Comparison of ENCODE assay signal across 8 mouse cellular contexts in genomic region chr1:118388757-118389453, GRCm38 (mm10). TPM values are rescaled to one million over a fixed set of nuclear protein-coding genes. Genes with fewer than 3 reads are reported as not detected.
DNase-seq lines count a peak whose midpoint lies in the region; ATAC-seq and TF ChIP-seq lines count a peak whose summit lies in the region.

Gene Clasp1, plus strand, starts transcription at chr1:118389058.

- 0 out of 2 replicates have a peak, but pooled peaks cover 3% of the 10 kb centered on the region for H3K79me2 ChIP-seq in heart, adult 2 months (replicated peaks; ENCODE audit: control insufficient read depth, insufficient read depth, low read length)

- TF ChIP-seq CTCF in heart, adult 2 months (IDR thresholded peaks at IDR 0.05): no peak

- peak; percentile 98 for DNase-seq in 3T3-L1 (ENCODE audit: low read depth, low spot score)
- peak; percentile 83 to 86 for DNase-seq in adrenal gland, postnatal 4 days (ENCODE audit: low spot score in 2 of 2)
- DNase-seq in embryonic facial prominence, embryonic 14.5 days (ENCODE audit: low spot score): peak; percentile 98
- peak; percentile 93 to 95 for DNase-seq in heart, adult 2 months
- peak; percentile 96 to 98 for DNase-seq in kidney, adult 8-10 months
- peak; percentile 89 to 96 for DNase-seq in spleen, postnatal 10 days (ENCODE audit: low spot score in 2 of 2)

- intact Hi-C loops in heart, adult 2 months (cut with DNase I): loop anchor here (1.0 to 5.0 kb wide), 3 partner anchors 40 to 70 kb away; partner anchors contain the start of gene Nifk

- WGBS in embryonic facial prominence, embryonic 14.5 days: under 1% methylated on average over 44 of the region's 44 CpGs
- under 1% methylated on average over 44 of the region's 44 CpGs for WGBS in heart, adult 2 months
- under 1% methylated on average over 44 of the region's 44 CpGs for WGBS in limb, embryonic 13.5 days
- WGBS in midbrain, embryonic 16.5 days: under 1% methylated on average over 43 of the region's 44 CpGs

- no peaks in the 10 kb centered on the region for H3K27me3 ChIP-seq in embryonic facial prominence, embryonic 14.5 days (replicated peaks; ENCODE audit: control insufficient read depth, insufficient read depth, low read length)
- no peaks in the 10 kb centered on the region for H3K27me3 ChIP-seq in heart, adult 2 months (ENCODE audit: control insufficient read depth, insufficient read depth, low read length)
- H3K27me3 ChIP-seq in limb, embryonic 13.5 days: no peaks in the 10 kb centered on the region
- H3K27me3 ChIP-seq in midbrain, embryonic 16.5 days (ENCODE audit: control insufficient read depth, insufficient read depth, low read depth, low read length): no peaks in the 10 kb centered on the region

- H3K36me3 ChIP-seq in embryonic facial prominence, embryonic 14.5 days (ENCODE audit: control insufficient read depth, insufficient read depth, low read length): peaks cover 5% of the 10 kb centered on the region
- peaks cover 13% of the 10 kb centered on the region for H3K36me3 ChIP-seq in heart, adult 2 months (ENCODE audit: control insufficient read depth, insufficient read depth, low read length)
- peaks cover 5% of the 10 kb centered on the region for H3K36me3 ChIP-seq in limb, embryonic 13.5 days
- no peaks in the 10 kb centered on the region for H3K36me3 ChIP-seq in midbrain, embryonic 16.5 days (ENCODE audit: control insufficient read depth, insufficient read depth, low read length)

- H3K27ac ChIP-seq in embryonic facial prominence, embryonic 14.5 days (replicated peaks; ENCODE audit: low read depth, low read length): peak within 1 kb of the TSS; percentile 92
- peak within 1 kb of the TSS; percentile 81 for H3K27ac ChIP-seq in heart, adult 2 months
- H3K27ac ChIP-seq in limb, embryonic 13.5 days: peak within 1 kb of the TSS; percentile 90
- H3K27ac ChIP-seq in midbrain, embryonic 16.5 days (ENCODE audit: low read length): peak within 1 kb of the TSS; percentile 92

- H3K9me3 ChIP-seq in embryonic facial prominence, embryonic 14.5 days (ENCODE audit: control insufficient read depth, low read length): no peaks in the 10 kb centered on the region
- no peaks in the 10 kb centered on the region for H3K9me3 ChIP-seq in limb, embryonic 13.5 days
- H3K9me3 ChIP-seq in midbrain, embryonic 16.5 days (replicated peaks; ENCODE audit: control insufficient read depth, low read length, poor library complexity, severe bottlenecking): no peaks in the 10 kb centered on the region

- TF ChIP-seq EP300 in heart, adult 2 months (IDR thresholded peaks at IDR 0.05; ENCODE audit: insufficient read depth, low read depth, low read length): peak; percentile 78

- peak; percentile 98 for ATAC-seq in embryonic facial prominence, embryonic 14.5 days (ENCODE audit: low read depth)
- ATAC-seq in limb, embryonic 13.5 days (ENCODE audit: low FRiP score, low read depth): peak; percentile 98
- ATAC-seq in midbrain, embryonic 16.5 days: peak; percentile 97

- peak within 1 kb of the TSS; percentile 89 for H3K9ac ChIP-seq in embryonic facial prominence, embryonic 14.5 days (ENCODE audit: low read depth, low read length)
- H3K9ac ChIP-seq in heart, adult 2 months (ENCODE audit: low read depth, low read length): peak within 1 kb of the TSS; percentile 98
- H3K9ac ChIP-seq in limb, embryonic 13.5 days: peak within 1 kb of the TSS; percentile 95
- peak within 1 kb of the TSS; percentile 91 for H3K9ac ChIP-seq in midbrain, embryonic 16.5 days (ENCODE audit: low read depth, low read length)

- TF ChIP-seq POLR2A in heart, adult 2 months (IDR thresholded peaks at IDR 0.05; ENCODE audit: insufficient read depth, low read depth, low read length): peak; percentile 84

- H3K4me1 ChIP-seq in embryonic facial prominence, embryonic 14.5 days (ENCODE audit: control insufficient read depth, insufficient read depth, low read length): peaks cover 5% of the 10 kb centered on the region
- peaks cover 4% of the 10 kb centered on the region for H3K4me1 ChIP-seq in heart, adult 2 months (ENCODE audit: control insufficient read depth, insufficient read depth, low read length)
- H3K4me1 ChIP-seq in limb, embryonic 13.5 days: peaks cover 19% of the 10 kb centered on the region
- H3K4me1 ChIP-seq in midbrain, embryonic 16.5 days (ENCODE audit: control insufficient read depth, insufficient read depth, low read length): peaks cover 26% of the 10 kb centered on the region

- peak within 1 kb of the TSS; percentile 98 for H3K4me3 ChIP-seq in embryonic facial prominence, embryonic 14.5 days (ENCODE audit: low read depth, low read length)
- H3K4me3 ChIP-seq in heart, adult 2 months: peak within 1 kb of the TSS; percentile 98
- H3K4me3 ChIP-seq in limb, embryonic 13.5 days: peak within 1 kb of the TSS; percentile 95
- peak within 1 kb of the TSS; percentile 86 for H3K4me3 ChIP-seq in midbrain, embryonic 16.5 days (ENCODE audit: low read depth, low read length)

- H3K4me2 ChIP-seq in embryonic facial prominence, embryonic 14.5 days (ENCODE audit: low read depth, low read length): peak within 1 kb of the TSS; percentile 81
- peak within 1 kb of the TSS; percentile 77 for H3K4me2 ChIP-seq in limb, embryonic 13.5 days (replicated peaks)
- peak within 1 kb of the TSS; percentile 92 for H3K4me2 ChIP-seq in midbrain, embryonic 16.5 days (ENCODE audit: low read length)

RNA-seq across cellular contexts. Expression of gene Clasp1, which starts in this region (rescaled TPM):
- 10 to 100 TPM; 61.6 to 74.2 TPM for total RNA-seq in adrenal gland, postnatal 4 days (2021)
- 40.3 and 48.6 TPM in 2 replicates for polyA plus RNA-seq in embryonic facial prominence, embryonic 14.5 days (2014; fragmentation: Nextera tagmentation; extraction: Ambion mirVana)
- total RNA-seq in heart, adult 2 months (2021): 100 to 1,000 TPM; 323 to 407 TPM
- 148 and 198 TPM in 2 replicates for polyA plus RNA-seq in heart, adult 2 months (2012; rRNA removed)
- polyA plus RNA-seq in limb, embryonic 13.5 days (2015; fragmentation: Nextera tagmentation; extraction: Ambion mirVana): 61.2 and 66.3 TPM in 2 replicates
- 109 and 134 TPM in 2 replicates for polyA plus RNA-seq in midbrain, embryonic 16.5 days (2015; fragmentation: Nextera tagmentation; extraction: Ambion mirVana)

Comparison
In these comparisons a context has a peak if more than half of its experiments do, and no peak if none do; other contexts are left out.
1. Peak in every context shown above with its lines: DNase-seq, ATAC-seq, H3K4me3 ChIP-seq and H3K27ac ChIP-seq.
2. RNA of gene Clasp1 (total RNA-seq): 323 to 407 TPM in heart, adult 2 months; 61.6 to 74.2 TPM in adrenal gland, postnatal 4 days; every median in the first group is over 4 times any median in the second.